Mouse (Mus musculus) R1 (cell line): ENCODE results near the gene Lsm14a.
A peak's percentile ranks its signal among the peaks of the same experiment; 100 is the strongest.

Source experiments
- DNase-seq: peaks from one replicate; pipeline ENCODE4 v3.0.0-alpha.2; 2018; ENCODE audit warnings: low read depth, low spot score

The Lsm14a gene

DNA sequence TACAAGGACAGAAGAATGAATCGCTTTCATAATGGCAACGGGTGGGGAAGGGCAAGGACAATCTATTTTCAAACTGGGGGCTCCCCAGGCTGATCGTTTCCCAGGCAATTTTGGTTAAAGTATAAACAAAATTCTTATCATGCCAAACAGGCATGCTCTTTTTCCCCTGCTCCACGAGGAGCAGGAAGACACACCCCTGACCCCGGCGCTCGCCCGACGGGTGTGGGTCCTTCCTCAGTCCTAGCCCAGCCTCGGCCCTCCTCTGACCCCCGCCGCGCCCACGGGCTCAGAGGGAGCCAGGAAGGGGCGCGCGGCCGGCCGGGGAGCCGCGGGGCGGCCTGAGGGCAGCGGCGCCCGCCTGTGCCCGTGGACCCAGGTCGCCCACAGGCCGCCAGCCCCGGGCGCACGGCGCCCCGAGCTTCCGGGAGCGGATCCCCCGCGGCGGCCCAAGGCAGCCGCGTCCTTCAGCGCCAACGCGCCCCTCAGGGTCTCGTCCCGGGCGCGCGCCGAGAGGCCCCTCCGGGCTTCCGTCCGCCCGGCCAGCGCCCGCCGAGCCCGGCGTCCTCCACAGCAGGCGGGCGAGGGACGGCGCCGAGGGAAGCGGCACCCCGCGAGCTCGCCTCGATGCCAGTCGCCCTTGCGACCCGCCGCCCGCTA, 80.2 kb downstream of the Lsm14a start:
- peak; percentile 76 for DNase-seq

DNA sequence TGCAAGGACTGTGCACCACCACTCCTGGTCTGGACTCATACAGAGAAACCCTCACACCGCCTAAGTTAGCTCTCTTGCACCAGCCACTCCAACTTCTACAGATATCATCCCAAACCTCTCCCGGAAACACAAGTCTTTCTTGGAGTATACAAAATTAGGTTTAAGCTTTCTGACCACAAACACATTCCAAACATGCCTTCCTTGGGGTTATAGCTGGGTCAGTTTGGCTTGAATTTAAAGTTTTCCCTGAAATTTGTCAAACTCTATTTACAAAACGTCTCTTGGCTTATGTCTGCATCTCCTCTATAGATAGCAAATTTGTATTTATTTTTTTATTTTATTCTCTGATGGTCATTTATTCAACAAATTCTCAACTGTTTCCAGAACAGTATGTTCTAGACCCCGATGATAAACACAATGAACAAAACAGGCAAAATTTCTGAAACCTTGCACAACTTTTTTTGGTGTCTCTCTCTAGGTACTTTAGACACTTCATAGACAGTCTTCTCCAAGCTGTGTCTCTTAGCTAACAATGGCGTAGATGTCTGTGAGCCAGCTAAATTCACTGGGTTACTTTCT, 83.8 kb downstream of the Lsm14a start:
- no peak for DNase-seq

DNA sequence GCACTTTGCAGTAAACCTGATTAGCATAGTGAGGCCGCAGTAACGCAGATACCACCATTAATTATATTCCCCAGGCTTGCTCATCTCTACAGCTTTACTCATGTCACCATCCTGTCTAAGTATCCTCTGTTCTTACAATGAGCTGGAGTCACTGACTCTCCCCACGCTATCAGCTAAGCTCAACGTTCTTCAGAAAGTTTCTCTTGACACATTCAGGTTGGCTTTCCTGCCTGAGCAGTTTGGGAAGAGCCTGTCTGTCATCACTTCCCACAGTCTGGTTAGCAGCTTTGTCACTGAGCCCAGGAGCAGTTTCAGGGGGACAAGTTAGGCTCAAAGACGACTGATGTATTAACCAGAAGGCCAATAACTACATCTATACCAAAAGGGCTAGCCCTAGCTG, 84.5 kb downstream of the Lsm14a start:
- no peak for DNase-seq

DNA sequence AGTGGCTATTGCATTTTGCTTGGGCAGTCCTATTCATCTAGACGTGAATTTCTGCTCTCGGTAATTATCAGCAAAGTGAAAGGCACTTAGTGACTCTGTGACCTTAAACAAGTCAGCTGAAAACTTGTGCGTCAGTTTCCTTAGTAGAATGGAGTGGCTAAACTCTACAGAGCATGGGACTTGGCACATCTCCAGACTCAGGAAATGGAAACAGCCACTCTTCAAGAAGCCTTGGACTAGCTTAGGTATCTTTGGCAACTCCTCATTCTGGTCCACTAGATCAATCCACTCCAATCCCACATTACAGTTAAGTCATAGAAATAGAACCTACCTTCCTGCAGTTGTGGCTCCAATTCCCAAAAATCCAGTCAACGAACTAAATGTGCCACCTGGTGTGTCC, 87.7 kb downstream of the Lsm14a start:
- DNase-seq: no peak

DNA sequence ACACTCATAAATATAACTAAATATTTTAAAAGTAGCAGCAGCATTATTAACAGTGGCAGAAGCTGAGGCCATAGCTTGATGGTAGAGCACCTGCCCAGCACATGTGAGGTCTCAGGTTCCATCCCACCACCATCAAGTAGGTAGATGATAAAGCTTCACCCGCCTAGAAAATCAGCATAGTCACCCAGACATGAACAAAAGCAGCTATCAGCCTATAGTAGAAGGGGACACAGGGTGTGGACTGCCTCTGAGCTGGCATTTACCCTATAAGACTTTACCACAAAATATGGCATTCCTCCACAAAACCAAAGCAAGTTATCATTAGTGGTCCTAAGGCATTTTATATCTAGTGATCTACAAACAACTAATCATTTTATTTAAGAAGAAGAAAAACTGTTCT, 90.5 kb downstream of the Lsm14a start:
- no peak for DNase-seq

DNA sequence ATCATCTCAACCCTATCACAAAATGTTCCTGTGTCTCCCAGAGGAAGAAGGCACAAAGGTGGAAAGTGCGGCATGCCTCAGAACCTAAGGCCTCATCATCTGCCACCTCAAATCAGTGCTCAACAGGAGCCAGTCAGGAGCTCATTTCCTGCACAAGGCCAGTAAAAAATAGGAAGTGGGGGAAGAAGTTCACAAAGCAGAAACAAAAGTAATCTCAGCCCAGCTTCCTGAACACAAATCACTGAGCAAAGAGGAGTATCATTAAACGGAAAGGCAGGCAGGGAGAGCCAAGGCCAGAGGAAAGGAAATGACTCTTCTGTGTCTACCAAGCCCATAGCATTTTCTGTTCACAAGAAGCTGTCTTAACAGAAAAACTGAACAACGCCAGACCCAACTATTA, 91.2 kb downstream of the Lsm14a start:
- no peak for DNase-seq

DNA sequence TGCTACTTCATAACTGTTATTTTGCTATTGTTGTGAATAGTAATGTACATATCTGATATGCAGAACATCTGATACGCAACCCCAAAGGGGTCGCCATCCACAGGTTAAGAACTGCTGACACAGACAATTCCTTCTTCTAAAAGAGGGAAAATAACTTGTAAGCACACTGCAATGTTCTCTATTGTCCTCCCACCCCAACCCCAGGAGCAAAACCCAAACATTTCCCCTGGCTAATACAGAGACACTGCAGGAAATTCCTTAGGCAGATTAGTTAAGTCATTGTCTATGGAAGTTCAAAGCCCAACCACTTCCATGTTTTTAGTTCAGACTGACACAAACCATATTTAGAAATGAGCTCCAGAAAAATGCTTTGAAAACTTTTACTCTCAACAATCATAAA, 94.3 kb downstream of the Lsm14a start:
- DNase-seq: no peak

DNA sequence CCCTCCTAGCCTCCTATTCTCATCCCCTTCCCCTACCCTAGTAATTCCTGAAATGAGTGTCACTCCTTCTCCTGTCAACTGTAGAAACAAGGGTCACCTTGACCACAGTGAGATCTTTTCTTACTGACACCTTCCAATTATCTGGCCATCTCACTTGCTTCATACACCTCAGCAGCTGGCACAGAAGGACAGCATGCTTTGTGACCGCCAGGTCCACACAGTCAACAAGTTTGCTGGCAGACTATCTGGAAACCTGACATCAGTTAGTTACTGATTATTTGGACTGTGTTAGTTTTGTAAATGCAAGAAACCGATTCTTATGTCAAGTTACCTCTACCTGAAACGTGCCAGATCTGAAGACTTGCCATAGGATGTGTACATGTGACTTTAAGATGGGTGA, 97.0 kb downstream of the Lsm14a start:
- DNase-seq: no peak
